Mouse (Mus musculus) spleen, adult 2 months (tissue): ENCODE measurements around the gene Olfr746.

ENCODE experiments used
- CTCF ChIP-seq: fragments of 200-500 bp; IDR thresholded peaks from 2 replicates; pipeline ENCODE4 v1.5.1; 2011; ENCODE audit warnings: mild to moderate bottlenecking, inconsistent platforms; ENCODE audit not compliant: insufficient read depth, insufficient read length, insufficient replicate concordance; ENCODE audit errors: extremely low read depth
- POLR2A ChIP-seq: fragments of 200-500 bp; IDR thresholded peaks from 2 replicates; pipeline ENCODE4 v1.6.1; 2011; ENCODE audit warnings: low read depth, low read length, inconsistent platforms

- no peak for TF ChIP-seq POLR2A
- no peak for TF ChIP-seq CTCF
Observed at GRCm38 (mm10) chr14:50639088-50639487, 7.8 kb upstream of the Olfr746 start, which contains the start of gene Olfr745.
